Mouse (Mus musculus) heart, embryonic 11.5 days (tissue): ENCODE results near the gene Vmn1r205. TPM values are rescaled to one million over a fixed set of nuclear protein-coding genes. Genes with fewer than 3 reads are reported as not detected.
"Not testable (repeated sequence)": the region's sequence is repeated elsewhere in the genome, so short reads cannot be mapped to it uniquely, and the experiment has no call there.

Experiments
- ATAC-seq: fragments of 200-750 bp; cut with Nextera tagmentation; replicated peaks from 2 replicates; pipeline ENCODE4 v1.8.0; 2017; ENCODE audit warnings: moderate library complexity; ENCODE audit not compliant: insufficient number of reproducible peaks, low FRiP score, low TSS enrichment
- H3K27ac ChIP-seq: fragments of 300-500 bp; sonication (generic); 2 replicates; pipeline ENCODE4 v1.5.1; 2014; ENCODE audit warnings: mild to moderate bottlenecking, low read depth, low read length
- H3K27me3 ChIP-seq: fragments of 300-500 bp; sonication (generic); 2 replicates; pipeline ENCODE4 v1.6.1; 2014; ENCODE audit warnings: mild to moderate bottlenecking, low read length, mixed read lengths; ENCODE audit not compliant: control insufficient read depth, insufficient read depth
- H3K36me3 ChIP-seq: fragments of 300-500 bp; sonication (generic); 2 replicates; pipeline ENCODE4 v1.6.1; 2014; ENCODE audit warnings: mild to moderate bottlenecking, low read length, moderate library complexity, mixed read lengths; ENCODE audit not compliant: control insufficient read depth, insufficient read depth
- H3K4me1 ChIP-seq: fragments of 300-500 bp; sonication (generic); 2 replicates; pipeline ENCODE4 v1.6.1; 2014; ENCODE audit warnings: low read length; ENCODE audit not compliant: control insufficient read depth, insufficient read depth
- H3K4me2 ChIP-seq: fragments of 300-500 bp; sonication (generic); 2 replicates; pipeline ENCODE4 v1.6.1; 2014; ENCODE audit warnings: mild to moderate bottlenecking, moderate library complexity
- H3K4me3 ChIP-seq: fragments of 300-500 bp; sonication (generic); 2 replicates; pipeline ENCODE4 v1.5.1; 2014; ENCODE audit warnings: low read depth, low read length
- H3K9ac ChIP-seq: fragments of 300-500 bp; sonication (generic); 2 replicates; pipeline ENCODE4 v1.6.1; 2014; ENCODE audit warnings: mild to moderate bottlenecking, low read depth, low read length, moderate library complexity
- H3K9me3 ChIP-seq: fragments of 300-500 bp; sonication (generic); replicated peaks from 2 replicates; pipeline ENCODE4 v1.6.1; 2016; ENCODE audit warnings: low read length; ENCODE audit not compliant: control insufficient read depth
- WGBS: fragments of 180-500 bp; shearing (Covaris S2); extraction: QIAGEN DNeasy Blood & Tissue Kit; methylation state at CpG from one replicate; pipeline ENCODE4 v1.1.7; 2014; ENCODE audit not compliant: insufficient replicate concordance; 5-methylcytosine and 5-hydroxymethylcytosine counted together
- polyA plus RNA-seq: library from polyadenylated mRNA; unstranded; fragments of >200 nt; fragmentation: Nextera tagmentation; extraction: Ambion mirVana; gene quantifications from 2 replicates; pipeline ENCODE4 v1.2.1, GENCODE M21; 2014

Gene Vmn1r205
- not detected in 2 replicates for polyA plus RNA-seq

- no peak for ATAC-seq
- Histone ChIP-seq H3K4me2 (no peak within 1 kb of the TSS), H3K9me3 (no peaks in the 10 kb centered on the region), H3K9ac (no peak within 1 kb of the TSS), H3K36me3 (no peaks in the 10 kb centered on the region), H3K27ac (no peak within 1 kb of the TSS), H3K4me1 (no peaks in the 10 kb centered on the region), H3K4me3 (no peak within 1 kb of the TSS), H3K27me3 (no peaks in the 10 kb centered on the region)
- 81% methylated on average over 3 of the region's 3 CpGs for WGBS
Observed at GRCm38 (mm10) chr13:22592900-22593299, at the start of gene Vmn1r205. Gene Vmn1r205 (minus strand): TSS chr13:22593000.

DNA sequence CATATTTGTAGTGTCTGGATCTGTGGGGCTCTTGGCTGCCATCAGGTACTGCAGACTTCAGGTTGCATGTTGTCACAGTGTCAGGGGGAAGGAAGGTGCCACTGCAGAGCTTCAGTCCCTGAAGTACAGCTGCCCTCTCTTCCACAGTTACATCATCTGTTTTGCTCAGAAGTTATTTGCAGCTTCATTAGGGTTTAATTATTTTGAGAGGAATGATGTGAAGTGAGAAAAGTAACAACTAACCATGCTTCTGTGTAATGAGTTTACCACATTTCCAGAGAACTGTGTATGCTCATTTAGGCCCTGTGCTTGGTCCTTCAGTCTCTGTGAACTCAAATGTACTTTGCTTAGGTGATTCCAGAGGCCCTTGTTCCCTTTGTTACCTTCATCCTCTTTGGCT lies 31.4 kb upstream of the Vmn1r205 start, which contains the start of gene Vmn1r206:
TSS of gene Vmn1r206 (minus strand) at position 101 of the 400 bp plus-strand sequence.
- not testable (repeated sequence) for H3K4me1 ChIP-seq, H3K9me3 ChIP-seq, H3K36me3 ChIP-seq, H3K4me3 ChIP-seq, H3K4me2 ChIP-seq, H3K27ac ChIP-seq, ATAC-seq, H3K9ac ChIP-seq, H3K27me3 ChIP-seq

DNA sequence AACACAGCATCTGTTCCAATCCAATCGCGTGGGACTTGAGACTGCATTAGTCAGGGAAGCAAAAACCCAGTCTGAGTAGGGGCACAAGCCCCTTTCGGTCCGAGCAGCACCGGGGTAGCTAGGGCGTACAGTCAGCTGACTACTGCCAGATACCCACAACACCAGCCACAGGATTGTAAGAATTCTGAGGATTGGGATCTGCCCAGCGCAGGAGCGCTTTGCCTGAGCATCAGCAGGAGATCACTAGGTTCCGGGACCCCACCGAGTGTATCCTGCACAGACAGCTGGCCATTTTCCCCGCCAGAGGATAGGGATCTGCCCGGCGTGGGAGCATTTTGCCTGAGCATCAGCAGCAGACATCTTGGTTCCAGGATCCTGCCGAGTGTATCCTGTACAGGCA lies 9.5 kb downstream of the Vmn1r205 start:
- not testable (repeated sequence) for H3K9me3 ChIP-seq, H3K4me1 ChIP-seq, H3K27ac ChIP-seq, H3K9ac ChIP-seq, H3K36me3 ChIP-seq, H3K4me3 ChIP-seq, ATAC-seq, H3K4me2 ChIP-seq, H3K27me3 ChIP-seq
- 69% methylated on average over 14 of the region's 14 CpGs for WGBS

DNA sequence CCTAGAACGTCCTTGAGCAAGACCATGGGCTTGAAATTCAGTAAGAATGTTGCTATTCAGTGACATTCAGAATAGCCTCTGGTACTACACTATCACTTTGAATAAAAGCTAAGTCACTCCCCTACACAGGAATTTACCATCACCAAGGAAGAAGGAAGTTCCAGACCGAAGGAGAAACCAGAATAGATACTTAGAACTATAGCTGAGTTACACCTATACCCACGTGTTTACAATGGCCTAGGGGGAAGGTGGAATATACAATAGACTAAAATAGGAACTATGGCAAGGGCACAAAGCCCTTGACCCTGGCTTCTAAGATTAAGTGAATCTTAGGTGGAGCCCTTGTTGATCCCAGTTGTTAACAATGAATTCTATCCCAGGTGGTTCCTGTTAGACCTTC lies 17.9 kb downstream of the Vmn1r205 start:
- ATAC-seq, H3K36me3 ChIP-seq: not testable (repeated sequence)
- WGBS, result 74% methylated on average over 3 of the region's 3 CpGs

GRCm38 (mm10) chr13:22552898-22553297 lies 39.9 kb downstream of the Vmn1r205 start, which contains the start of gene Vmn1r204:
Gene Vmn1r204 (plus strand): TSS chr13:22553198.
- WGBS, result 50% methylated on average over 1 of the region's 1 CpGs
- H3K9ac ChIP-seq, ATAC-seq: not testable (repeated sequence)

More for the DNA sequence above, 17.9 kb downstream of the Vmn1r205 start:
- H3K9me3 ChIP-seq, H3K4me3 ChIP-seq, H3K4me2 ChIP-seq, H3K27me3 ChIP-seq, H3K27ac ChIP-seq, H3K9ac ChIP-seq, H3K4me1 ChIP-seq: not testable (repeated sequence)

More at GRCm38 (mm10) chr13:22552898-22553297, 39.9 kb downstream of the Vmn1r205 start, which contains the start of gene Vmn1r204:
- not testable (repeated sequence) for H3K4me2 ChIP-seq, H3K27ac ChIP-seq, H3K27me3 ChIP-seq, H3K4me1 ChIP-seq, H3K9me3 ChIP-seq, H3K4me3 ChIP-seq, H3K36me3 ChIP-seq

Other genes with a start within 250 kb of the Vmn1r205 start
- gene Vmn1r198, start 242.6 kb downstream of the Vmn1r205 start, polyA plus RNA-seq, result not detected in 2 replicates
- not detected in 2 replicates for gene Vmn1r199, start 213.2 kb downstream of the Vmn1r205 start, polyA plus RNA-seq
- not detected in 2 replicates for gene Vmn1r200, start 202.6 kb downstream of the Vmn1r205 start, polyA plus RNA-seq
- not detected in 2 replicates for gene Vmn1r201, start 121.1 kb downstream of the Vmn1r205 start, polyA plus RNA-seq
- not detected in 2 replicates for gene Vmn1r202, start 87.6 kb downstream of the Vmn1r205 start, polyA plus RNA-seq
- not detected in 2 replicates for gene Vmn1r203, start 74.9 kb downstream of the Vmn1r205 start, polyA plus RNA-seq
- not detected in 2 replicates for gene Vmn1r204, start 39.8 kb downstream of the Vmn1r205 start, polyA plus RNA-seq
- gene Vmn1r206, start 31.3 kb upstream of the Vmn1r205 start, polyA plus RNA-seq, result not detected in 2 replicates
- not detected in 2 replicates for gene Vmn1r207-ps, start 136.6 kb upstream of the Vmn1r205 start, polyA plus RNA-seq
- gene Vmn1r208, start 184.4 kb upstream of the Vmn1r205 start, polyA plus RNA-seq, result not detected in 2 replicates
- gene Vmn1r209, start 216.7 kb upstream of the Vmn1r205 start, polyA plus RNA-seq, result not detected in 2 replicates
- not detected in 2 replicates for gene Vmn1r210, start 238.3 kb upstream of the Vmn1r205 start, polyA plus RNA-seq